Mouse (Mus musculus) cerebellum, adult 2 months (tissue): ENCODE data around the gene Erp29.

Experiments used
- CTCF ChIP-seq: fragments of 200-500 bp; IDR thresholded peaks from 2 replicates; pipeline ENCODE4 v1.5.1; 2011; ENCODE audit warnings: low read depth, mild to moderate bottlenecking, control low read depth, low read length, moderate library complexity, borderline replicate concordance; ENCODE audit not compliant: insufficient read depth
- POLR2A ChIP-seq: fragments of 200-500 bp; IDR thresholded peaks from 2 replicates; pipeline ENCODE4 v1.6.1; 2011; ENCODE audit warnings: low read length, control low read depth, borderline replicate concordance; ENCODE audit not compliant: insufficient read depth

DNA sequence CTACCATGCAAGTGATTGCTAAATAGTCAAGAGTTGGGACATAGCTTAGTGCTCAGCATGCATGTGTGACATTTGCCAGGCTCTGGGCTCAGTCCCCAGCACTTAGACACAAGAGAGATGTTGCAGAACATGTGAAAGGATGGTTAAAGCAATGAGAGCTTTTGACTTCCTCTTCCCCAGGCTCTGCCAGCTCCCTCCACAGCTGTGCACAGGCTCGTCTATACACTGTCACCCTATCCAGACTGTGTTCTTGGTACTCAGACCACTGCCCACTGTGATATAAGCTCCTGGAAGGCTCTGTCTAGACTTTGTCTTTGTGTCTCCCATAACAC lies 9.8 kb upstream of the Erp29 start:
- TF ChIP-seq CTCF: no peak
- TF ChIP-seq POLR2A: no peak
